Mouse (Mus musculus) spleen, adult 2 months (tissue): ENCODE measurements at regions not wholly inside any gene's neighbourhood (a gene's known extent, or its start where the extent isn't known, plus 50 kb on each side); places are given as distances from the start of the nearest gene placed in this dataset.

Experiments
- CTCF ChIP-seq: fragments of 200-500 bp; IDR thresholded peaks from 2 replicates; pipeline ENCODE4 v1.5.1; 2011; ENCODE audit warnings: mild to moderate bottlenecking, inconsistent platforms; ENCODE audit not compliant: insufficient read depth, insufficient read length, insufficient replicate concordance; ENCODE audit errors: extremely low read depth
- POLR2A ChIP-seq: fragments of 200-500 bp; IDR thresholded peaks from 2 replicates; pipeline ENCODE4 v1.6.1; 2011; ENCODE audit warnings: low read depth, low read length, inconsistent platforms

GRCm38 (mm10) chr9:98703331-98703730, 101.9 kb upstream of the Mrps22 start:
- TF ChIP-seq CTCF (no peak), POLR2A (no peak)
